Mouse (Mus musculus) intestine, embryonic 15.5 days (tissue): ENCODE data around the gene Kcns3. TPM values are rescaled to one million over a fixed set of nuclear protein-coding genes. Genes with fewer than 3 reads are reported as not detected.
"Not testable (repeated sequence)": the region's sequence is repeated elsewhere in the genome, so short reads cannot be mapped to it uniquely, and the experiment has no call there.

ENCODE experiments used
- ATAC-seq: fragments of 200-750 bp; cut with Nextera tagmentation; 2 replicates; pipeline ENCODE4 v1.8.0; 2017; ENCODE audit warnings: moderate TSS enrichment, moderate library complexity
- H3K27ac ChIP-seq: fragments of 300-500 bp; sonication (generic); 2 replicates; pipeline ENCODE4 v1.5.1; 2015; ENCODE audit warnings: mild to moderate bottlenecking, inconsistent platforms
- H3K27me3 ChIP-seq: fragments of 300-500 bp; sonication (generic); replicated peaks from 2 replicates; pipeline ENCODE4 v1.6.1; 2015; ENCODE audit warnings: inconsistent platforms
- H3K36me3 ChIP-seq: fragments of 300-500 bp; sonication (generic); 2 replicates; pipeline ENCODE4 v1.6.1; 2015; ENCODE audit warnings: inconsistent platforms
- H3K4me1 ChIP-seq: fragments of 300-500 bp; sonication (generic); replicated peaks from 2 replicates; pipeline ENCODE4 v1.6.1; 2015; ENCODE audit warnings: inconsistent platforms
- H3K4me2 ChIP-seq: fragments of 300-500 bp; sonication (generic); replicated peaks from 2 replicates; pipeline ENCODE4 v1.6.1; 2015; ENCODE audit warnings: mild to moderate bottlenecking, inconsistent platforms
- H3K4me3 ChIP-seq: fragments of 300-500 bp; sonication (generic); replicated peaks from 2 replicates; pipeline ENCODE4 v1.5.1; 2015; ENCODE audit warnings: inconsistent platforms
- H3K9ac ChIP-seq: fragments of 300-500 bp; sonication (generic); 2 replicates; pipeline ENCODE4 v1.6.1; 2015; ENCODE audit warnings: inconsistent platforms
- H3K9me3 ChIP-seq: fragments of 300-500 bp; sonication (generic); 2 replicates; pipeline ENCODE4 v1.6.1; 2016; ENCODE audit warnings: inconsistent platforms
- WGBS: fragments of 180-500 bp; shearing (Covaris S2); methylation state at CpG from one replicate; pipeline ENCODE4 v1.1.7; 2015; 5-methylcytosine and 5-hydroxymethylcytosine counted together
- polyA plus RNA-seq: library from polyadenylated mRNA; unstranded; fragments of >200 nt; fragmentation: Nextera tagmentation; extraction: Ambion mirVana; gene quantifications from 2 replicates; pipeline ENCODE4 v1.2.1, GENCODE M21; 2015

Kcns3 gene
- polyA plus RNA-seq, 1 experiment from 2014 or later = 4.0 TPM

GRCm38 (mm10) chr12:11149421-11150191 is 1.2 kb downstream of the Kcns3 start:
- Histone ChIP-seq H3K27ac (no peak overlapping the region), H3K9me3 (no peaks in the 10 kb centered on the region), H3K4me1 (peaks cover 13% of the 10 kb centered on the region), H3K9ac (peak overlapping the region; percentile 53), H3K27me3 (peaks cover 19% of the 10 kb centered on the region), H3K4me3 (peak overlapping the region; percentile 59), H3K36me3 (no peaks in the 10 kb centered on the region), H3K4me2 (peak overlapping the region; percentile 97)
- under 1% methylated on average over 41 of the region's 41 CpGs for WGBS
- peak; percentile 57 for ATAC-seq

GRCm38 (mm10) chr12:11149121-11149420 is 1.8 kb downstream of the Kcns3 start:
- Histone ChIP-seq H3K4me2 (peak overlapping the region; percentile 97), H3K27ac (no peak overlapping the region), H3K36me3 (no peaks in the 10 kb centered on the region), H3K4me3 (peak overlapping the region; percentile 59), H3K9ac (peak overlapping the region; percentile 53; the same call in 1 of the 2 replicates), H3K27me3 (peaks cover 19% of the 10 kb centered on the region), H3K9me3 (no peaks in the 10 kb centered on the region), H3K4me1 (peaks cover 13% of the 10 kb centered on the region)
- 0 out of 2 replicates have a peak, but pooled peaks have one; percentile 10 for ATAC-seq
- WGBS = 3% methylated on average over 14 of the region's 14 CpGs

- H3K9me3 ChIP-seq = no peaks in the 10 kb centered on the region
- H3K27ac ChIP-seq = no peak overlapping the region
- peaks cover 11% of the 10 kb centered on the region; the same call in 1 of the 2 replicates for H3K27me3 ChIP-seq
- no peak for ATAC-seq
- 59% methylated on average over 1 of the region's 1 CpGs for WGBS
- H3K4me3 ChIP-seq = no peak overlapping the region
- no peaks in the 10 kb centered on the region for H3K36me3 ChIP-seq
- no peak overlapping the region for H3K9ac ChIP-seq
- no peak overlapping the region for H3K4me2 ChIP-seq
- H3K4me1 ChIP-seq = peaks cover 6% of the 10 kb centered on the region; the same call in 1 of the 2 replicates
These were observed 6.0 kb downstream of the Kcns3 start for GRCm38 (mm10) chr12:11144894-11145293.

- no peaks in the 10 kb centered on the region for H3K27me3 ChIP-seq
- no peaks in the 10 kb centered on the region for H3K9me3 ChIP-seq
- ATAC-seq = no peak
- no peak overlapping the region for H3K9ac ChIP-seq
- H3K4me2 ChIP-seq = no peak overlapping the region
- no peak overlapping the region for H3K4me3 ChIP-seq
- H3K4me1 ChIP-seq = no peaks in the 10 kb centered on the region
- H3K27ac ChIP-seq = no peak overlapping the region
- no peaks in the 10 kb centered on the region for H3K36me3 ChIP-seq
These were observed 18.4 kb downstream of the Kcns3 start for GRCm38 (mm10) chr12:11132418-11132817.

GRCm38 (mm10) chr12:11129188-11129587 is 21.7 kb downstream of the Kcns3 start:
- ATAC-seq = no peak
- Histone ChIP-seq H3K36me3 (no peaks in the 10 kb centered on the region), H3K4me2 (no peak overlapping the region), H3K27ac (no peak overlapping the region), H3K27me3 (no peaks in the 10 kb centered on the region), H3K4me3 (no peak overlapping the region), H3K9ac (no peak overlapping the region), H3K4me1 (no peaks in the 10 kb centered on the region), H3K9me3 (no peaks in the 10 kb centered on the region)
- WGBS = 66% methylated on average over 3 of the region's 3 CpGs

- Histone ChIP-seq H3K27me3 (no peaks in the 10 kb centered on the region), H3K9ac (no peak overlapping the region), H3K27ac (no peak overlapping the region), H3K4me1 (no peaks in the 10 kb centered on the region), H3K36me3 (no peaks in the 10 kb centered on the region), H3K4me2 (no peak overlapping the region), H3K9me3 (no peaks in the 10 kb centered on the region), H3K4me3 (no peak overlapping the region)
- ATAC-seq = no peak
- 63% methylated on average over 5 of the region's 5 CpGs for WGBS
These were observed 24.6 kb downstream of the Kcns3 start for GRCm38 (mm10) chr12:11126186-11126759.

- H3K27ac ChIP-seq = no peak overlapping the region
- no peak overlapping the region for H3K9ac ChIP-seq
- no peaks in the 10 kb centered on the region for H3K9me3 ChIP-seq
- H3K4me3 ChIP-seq = no peak overlapping the region
- no peaks in the 10 kb centered on the region for H3K4me1 ChIP-seq
- WGBS = 58% methylated on average over 3 of the region's 3 CpGs
- no peak for ATAC-seq
- H3K36me3 ChIP-seq = no peaks in the 10 kb centered on the region
- H3K4me2 ChIP-seq = no peak overlapping the region
- no peaks in the 10 kb centered on the region for H3K27me3 ChIP-seq
These were observed 49.3 kb downstream of the Kcns3 start for GRCm38 (mm10) chr12:11101565-11101964.

- no peak for ATAC-seq
- Histone ChIP-seq H3K36me3 (no peaks in the 10 kb centered on the region), H3K9ac (no peak overlapping the region), H3K4me1 (no peaks in the 10 kb centered on the region), H3K4me2 (no peak overlapping the region), H3K9me3 (no peaks in the 10 kb centered on the region), H3K27ac (no peak overlapping the region), H3K27me3 (no peaks in the 10 kb centered on the region), H3K4me3 (no peak overlapping the region)
- WGBS = 46% methylated on average over 5 of the region's 5 CpGs
These were observed 62.1 kb downstream of the Kcns3 start for GRCm38 (mm10) chr12:11088626-11089372.

- H3K4me1 ChIP-seq = no peaks in the 10 kb centered on the region
- H3K9ac ChIP-seq = no peak overlapping the region
- 50% methylated on average over 5 of the region's 5 CpGs for WGBS
- H3K36me3 ChIP-seq = no peaks in the 10 kb centered on the region
- H3K4me2 ChIP-seq = no peak overlapping the region
- no peaks in the 10 kb centered on the region for H3K9me3 ChIP-seq
- no peak for ATAC-seq
- no peaks in the 10 kb centered on the region for H3K27me3 ChIP-seq
- H3K4me3 ChIP-seq = no peak overlapping the region
- H3K27ac ChIP-seq = no peak overlapping the region
These were observed 64.0 kb downstream of the Kcns3 start for GRCm38 (mm10) chr12:11086866-11087265.

GRCm38 (mm10) chr12:11071079-11071478 is 79.8 kb downstream of the Kcns3 start:
- no peak for ATAC-seq
- Histone ChIP-seq H3K4me2 (no peak overlapping the region), H3K4me3 (no peak overlapping the region), H3K9me3 (no peaks in the 10 kb centered on the region), H3K4me1 (no peaks in the 10 kb centered on the region), H3K27ac (no peak overlapping the region), H3K36me3 (no peaks in the 10 kb centered on the region), H3K9ac (no peak overlapping the region), H3K27me3 (no peaks in the 10 kb centered on the region)
- 84% methylated on average over 2 of the region's 2 CpGs for whole genome bisulfite sequencing

- no peak overlapping the region for H3K4me2 ChIP-seq
- H3K9ac ChIP-seq = no peak overlapping the region
- no peaks in the 10 kb centered on the region for H3K36me3 ChIP-seq
- H3K4me3 ChIP-seq = no peak overlapping the region
- 70% methylated on average over 2 of the region's 2 CpGs for WGBS
- H3K27me3 ChIP-seq = no peaks in the 10 kb centered on the region
- H3K4me1 ChIP-seq = no peaks in the 10 kb centered on the region
- no peak overlapping the region for H3K27ac ChIP-seq
- H3K9me3 ChIP-seq = no peaks in the 10 kb centered on the region
- ATAC-seq = no peak
These were observed 84.0 kb downstream of the Kcns3 start for GRCm38 (mm10) chr12:11066865-11067264.

GRCm38 (mm10) chr12:11052676-11053075 is 98.2 kb downstream of the Kcns3 start:
- 81% methylated on average over 4 of the region's 4 CpGs for WGBS
- not testable (repeated sequence) for H3K4me2 ChIP-seq, H3K27me3 ChIP-seq, H3K4me3 ChIP-seq, H3K36me3 ChIP-seq, H3K9me3 ChIP-seq, ATAC-seq, H3K9ac ChIP-seq, H3K27ac ChIP-seq, H3K4me1 ChIP-seq
